Mouse (Mus musculus) liver, adult 2 months (tissue): Measurements from ENCODE around the gene Lmcd1.

Experiments
- CTCF ChIP-seq: fragments of 200-500 bp; IDR thresholded peaks from 2 replicates; pipeline ENCODE4 v1.5.1; 2011; ENCODE audit warnings: low read depth, low read length, control low read depth
- POLR2A ChIP-seq: fragments of 200-500 bp; IDR thresholded peaks from 2 replicates; pipeline ENCODE4 v1.6.1; 2011; ENCODE audit warnings: low read length, control low read depth; ENCODE audit not compliant: insufficient read depth; ENCODE audit errors: extremely low read depth

GRCm38 (mm10) chr6:112242216-112242615, 31.3 kb upstream of the Lmcd1 start:
- no peak for TF ChIP-seq POLR2A
- no peak for TF ChIP-seq CTCF
